Mouse (Mus musculus) layer of hippocampus, adult 8-10 months (tissue): ENCODE data around the gene Ntng1. TPM values are rescaled to one million over a fixed set of nuclear protein-coding genes. Genes with fewer than 3 reads are reported as not detected.

ENCODE experiments used
- DNase-seq, 2 experiments: peaks; one replicate each; pipeline ENCODE4 v3.0.0; 2022; ENCODE audit warnings: low spot score in 2 of 2
- total RNA-seq, 4 experiments: library from RNA; stranded (reverse); gene quantifications; 2 replicates each; pipeline ENCODE4 v1.2.4; 2022

Ntng1 gene
- total RNA-seq, 4 experiments from 2014 or later = 37.3 to 48.3 (median 41.2) TPM

DNA sequence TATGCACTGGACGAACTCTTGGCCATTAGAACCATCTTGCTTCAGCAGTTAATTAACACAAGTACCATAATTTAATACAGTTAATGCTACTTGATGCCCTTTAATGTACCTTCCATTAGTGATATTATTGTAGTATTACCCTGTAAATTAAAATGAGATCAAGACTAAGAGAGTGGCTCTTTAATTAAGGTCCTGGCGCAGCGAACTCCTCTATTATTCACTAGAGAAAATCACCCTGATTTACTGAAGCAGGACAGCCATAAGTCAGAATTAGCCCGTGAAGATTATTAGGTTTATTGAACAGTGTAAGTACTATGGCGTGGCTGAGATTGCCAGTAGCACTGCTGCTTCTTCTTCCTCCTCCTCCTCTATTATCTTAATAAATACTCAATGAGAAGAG lies 212.8 kb downstream of the Ntng1 start:
- DNase-seq = no peak

GRCm38 (mm10) chr3:109923788-109924187 lies 220.0 kb downstream of the Ntng1 start:
- DNase-seq = no peak

GRCm38 (mm10) chr3:109918996-109919395 lies 224.8 kb downstream of the Ntng1 start:
- peak; percentile 31 to 41 for DNase-seq

GRCm38 (mm10) chr3:109917926-109918694 lies 225.7 kb downstream of the Ntng1 start:
- no peak for DNase-seq

GRCm38 (mm10) chr3:109917077-109917476 lies 226.7 kb downstream of the Ntng1 start:
- DNase-seq = no peak

GRCm38 (mm10) chr3:109914226-109914625 lies 229.6 kb downstream of the Ntng1 start:
- no peak for DNase-seq

GRCm38 (mm10) chr3:109890600-109890999 lies 253.2 kb downstream of the Ntng1 start:
- DNase-seq = no peak

DNA sequence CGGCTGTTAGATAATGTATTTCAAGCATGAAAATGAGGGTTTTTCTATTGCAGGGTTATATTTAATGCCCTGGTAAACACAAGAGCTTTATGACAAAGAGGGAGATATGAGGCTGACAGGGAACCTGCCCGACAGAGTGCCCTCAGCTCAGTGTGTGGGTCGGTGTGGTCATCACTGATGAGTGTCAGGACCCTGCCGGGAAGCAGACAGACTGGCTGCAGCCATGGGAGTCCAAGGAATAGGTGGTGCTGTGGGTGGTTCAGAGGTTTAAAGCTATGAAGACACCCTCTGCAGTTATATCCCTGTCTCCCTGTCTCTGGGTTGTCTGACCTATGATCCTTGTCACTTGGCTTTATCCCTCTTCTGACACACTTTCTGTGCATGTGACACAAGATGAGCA lies 258.1 kb downstream of the Ntng1 start:
- no peak for DNase-seq

DNA sequence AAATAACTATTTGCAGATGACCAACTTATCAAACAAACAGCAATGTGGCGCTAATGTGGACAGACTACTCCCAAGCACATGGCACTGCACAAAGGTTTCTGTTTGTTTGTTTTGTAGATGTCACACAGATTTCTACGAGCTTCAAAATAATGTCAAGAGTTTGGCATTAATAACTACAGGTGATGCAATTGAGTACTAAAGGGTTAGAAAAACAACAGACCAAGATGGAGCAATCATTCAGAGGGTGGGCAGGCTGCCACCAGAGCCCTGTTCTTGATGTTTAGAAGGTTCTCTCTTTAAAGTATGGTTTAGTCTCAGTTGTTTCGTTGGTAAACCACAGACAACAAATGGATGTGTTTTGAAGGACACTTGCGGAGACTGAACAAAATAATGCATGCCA lies 264.8 kb downstream of the Ntng1 start:
- no peak for DNase-seq

DNA sequence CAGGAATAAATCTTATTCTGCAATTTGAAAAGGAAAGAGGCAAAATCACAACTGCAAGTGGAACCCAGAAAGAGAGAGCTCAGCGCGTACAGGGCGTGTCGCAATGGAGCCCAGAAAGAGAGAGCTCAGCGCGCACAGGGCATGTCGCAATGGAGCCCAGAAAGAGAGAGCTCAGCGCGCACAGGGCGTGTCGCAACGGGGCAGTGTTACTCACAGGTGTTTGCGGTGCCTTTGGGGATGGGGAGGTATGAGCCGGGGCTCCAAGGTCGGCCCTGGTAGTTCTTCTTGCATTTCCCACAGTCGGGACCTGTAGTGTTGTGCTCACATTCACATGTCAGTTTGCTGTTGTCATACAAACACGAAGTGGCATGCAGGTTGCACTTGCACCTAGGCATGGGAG lies 271.8 kb downstream of the Ntng1 start:
- DNase-seq = no peak

GRCm38 (mm10) chr3:109858276-109858675 lies 285.5 kb downstream of the Ntng1 start:
- DNase-seq = no peak

GRCm38 (mm10) chr3:109854449-109855155 lies 289.2 kb downstream of the Ntng1 start:
- peak; percentile 13 to 25 for DNase-seq

DNA sequence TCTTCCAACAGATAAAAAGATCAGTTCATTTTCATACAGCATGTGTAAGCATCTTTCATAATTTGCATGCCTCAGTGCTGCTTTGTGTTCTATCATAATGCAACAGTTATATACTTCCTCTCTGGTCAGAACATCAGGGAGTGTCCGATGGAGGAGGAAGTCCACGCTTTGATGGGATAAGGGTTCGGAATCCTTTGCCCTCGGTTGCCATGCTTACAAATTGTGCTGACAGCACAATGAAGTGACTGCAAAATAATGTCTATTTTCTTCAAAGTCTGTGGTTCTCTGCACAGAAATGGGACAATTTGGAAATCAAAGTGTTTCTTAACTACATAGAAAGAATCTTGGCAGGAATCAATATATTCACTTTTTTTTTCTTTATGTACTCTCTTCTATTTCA lies 297.2 kb downstream of the Ntng1 start:
- DNase-seq = no peak

- no peak for DNase-seq
Measured at GRCm38 (mm10) chr3:109825806-109826205, 318.0 kb downstream of the Ntng1 start.

DNA sequence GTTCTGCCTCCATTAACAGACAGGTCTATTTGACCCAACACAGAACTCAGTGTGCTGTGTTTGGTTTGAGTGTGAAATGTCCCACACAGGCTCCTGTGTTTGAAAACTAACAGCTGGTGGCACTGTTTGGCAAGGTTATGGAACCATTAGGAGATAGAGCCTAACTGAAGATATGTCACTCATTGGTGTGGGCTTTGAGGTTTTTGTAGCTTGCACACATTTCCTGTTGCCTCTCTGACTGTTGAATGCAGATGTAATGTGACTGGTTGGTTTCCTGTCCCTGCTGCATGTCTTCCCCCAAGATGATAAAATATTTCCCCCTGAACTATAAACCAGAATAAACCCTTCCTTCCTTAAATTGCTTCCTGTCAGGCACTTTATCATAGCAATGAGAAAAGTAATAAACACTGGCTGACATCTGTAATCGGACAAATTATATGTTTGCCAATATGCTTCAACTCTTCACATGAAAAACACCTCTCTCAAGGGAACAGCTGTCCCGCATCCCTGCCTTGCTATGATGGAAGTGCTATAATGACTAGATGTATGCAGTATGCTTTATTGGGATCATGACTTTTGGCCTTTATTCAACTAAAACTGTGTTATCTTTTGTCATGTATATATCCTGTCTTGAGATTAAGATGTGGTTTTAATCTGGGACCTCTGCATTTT lies 320.9 kb downstream of the Ntng1 start:
- no peak for DNase-seq

GRCm38 (mm10) chr3:109818821-109819685 lies 324.8 kb downstream of the Ntng1 start:
- DNase-seq = no peak

DNA sequence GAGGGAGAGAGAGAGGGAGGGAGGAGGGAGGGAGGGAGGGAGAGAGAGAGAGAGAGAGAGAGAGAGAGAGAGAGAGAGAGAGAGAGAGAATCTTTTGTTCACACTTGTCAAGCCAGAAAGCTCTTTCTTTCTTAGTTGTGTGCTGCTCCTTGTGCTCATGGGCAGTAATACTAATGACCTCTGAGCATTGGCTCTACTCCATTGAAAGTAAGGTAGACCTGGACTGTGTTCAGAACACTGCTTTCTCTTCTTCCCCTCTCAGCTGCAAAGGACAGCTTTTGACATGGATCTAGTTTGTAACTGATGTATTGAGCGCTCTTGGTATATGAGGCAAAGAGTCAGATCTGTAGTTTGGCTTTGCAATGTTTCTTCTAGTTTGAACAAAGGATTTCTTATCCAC lies 334.7 kb downstream of the Ntng1 start:
- DNase-seq = no peak

DNA sequence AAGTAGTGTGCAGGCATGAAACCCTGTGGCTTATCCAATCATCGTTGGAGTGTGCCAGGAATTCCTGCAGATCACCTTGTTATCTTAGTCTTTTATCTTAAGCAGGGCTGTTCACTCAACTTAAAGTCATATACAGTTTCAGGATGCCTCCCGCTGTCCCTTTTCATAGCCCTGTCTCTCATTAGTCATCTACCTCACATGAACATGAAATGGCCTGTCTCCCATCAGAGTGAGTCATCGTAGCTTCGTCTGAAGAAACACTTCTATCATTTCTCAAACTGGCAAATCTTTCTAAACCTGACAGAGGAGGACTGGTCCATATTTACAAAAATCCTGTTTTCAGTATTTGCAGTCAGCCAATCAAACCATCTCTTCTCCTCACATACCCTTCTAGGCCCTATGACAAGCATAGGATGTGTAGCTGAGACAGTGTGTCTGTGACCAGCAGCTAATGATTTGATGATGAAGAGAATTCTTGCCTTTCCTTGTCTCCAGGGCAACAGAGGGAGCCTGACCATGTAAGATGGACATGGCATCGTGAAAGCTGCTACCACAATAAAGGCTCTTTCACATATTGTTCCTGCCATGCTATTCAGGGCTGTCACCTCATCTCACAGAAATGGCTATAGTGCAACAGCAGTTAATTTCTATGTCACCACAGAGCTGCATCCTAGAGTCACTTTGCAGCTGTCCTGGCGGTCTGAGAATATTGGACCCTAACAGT lies 336.4 kb downstream of the Ntng1 start:
- no peak for DNase-seq

DNA sequence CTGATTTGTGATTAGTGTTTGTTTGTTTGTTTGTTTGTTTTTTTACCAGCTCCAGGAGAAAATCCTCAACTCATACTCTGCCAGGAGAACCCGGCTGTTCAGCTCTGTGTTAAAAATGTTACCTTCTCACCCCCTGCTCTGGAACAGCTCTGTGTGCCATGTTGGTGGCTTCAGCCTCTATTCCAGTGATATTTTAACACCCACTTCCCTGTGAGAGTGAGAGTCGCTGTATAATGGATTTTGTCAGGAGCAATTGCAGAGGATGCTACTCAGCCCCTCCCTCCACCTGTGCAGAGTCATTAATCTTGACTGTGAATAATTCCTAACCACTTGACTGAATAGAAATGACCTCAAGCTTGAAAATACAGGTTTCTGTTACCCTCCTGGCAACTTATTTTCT lies 339.7 kb downstream of the Ntng1 start:
- DNase-seq = no peak

- DNase-seq = no peak
Measured at GRCm38 (mm10) chr3:109803616-109804015, 340.2 kb downstream of the Ntng1 start.

- no peak for DNase-seq
Measured at GRCm38 (mm10) chr3:109797354-109797753, 346.5 kb downstream of the Ntng1 start.
